Mouse (Mus musculus): ENCODE data around the gene Stac3. TPM values are rescaled to one million over a fixed set of nuclear protein-coding genes. Genes with fewer than 3 reads are reported as not detected.

Stac3 gene
- total and polyA plus RNA-seq, 3 experiments: 0.21 to 1.2 (median 0.86) TPM

- H3K4me3 ChIP-seq: no peak overlapping the region
- WGBS: 94% methylated on average over 26 of the region's 26 CpGs
- no peak overlapping the region for H3K27ac ChIP-seq
- no peaks in the 10 kb centered on the region for H3K36me3 ChIP-seq (ENCODE audit: control insufficient read depth, insufficient read depth, low read length)
- no peak for DNase-seq
- no peaks in the 10 kb centered on the region for H3K27me3 ChIP-seq (ENCODE audit: control insufficient read depth, insufficient read depth, low read length)
- TF ChIP-seq EP300 (IDR thresholded peaks at IDR 0.05; ENCODE audit: insufficient read depth, low read depth, low read length) (no peak), CTCF (IDR thresholded peaks at IDR 0.05) (no peak), POLR2A (IDR thresholded peaks at IDR 0.05; ENCODE audit: insufficient read depth, low read depth, low read length) (no peak)
- no peak overlapping the region for H3K9ac ChIP-seq (ENCODE audit: low read depth, low read length)
- intact Hi-C loops (cut with DNase I): no loop called here
- no peaks in the 10 kb centered on the region for H3K79me2 ChIP-seq (replicated peaks; ENCODE audit: control insufficient read depth, insufficient read depth, low read length)
- H3K4me1 ChIP-seq (ENCODE audit: control insufficient read depth, insufficient read depth, low read length): peaks cover 4% of the 10 kb centered on the region; the same call in 1 of the 2 replicates
Observed at GRCm38 (mm10) chr10:127519041-127519701, 17.7 kb downstream of the Stac3 start.

- 93% methylated on average over 37 of the region's 37 CpGs for WGBS
- Histone ChIP-seq H3K9ac (ENCODE audit: low read depth, low read length) (no peak overlapping the region), H3K36me3 (ENCODE audit: control insufficient read depth, insufficient read depth, low read length) (no peaks in the 10 kb centered on the region), H3K4me1 (ENCODE audit: control insufficient read depth, insufficient read depth, low read length) (peaks cover 4% of the 10 kb centered on the region; the same call in 1 of the 2 replicates), H3K27me3 (ENCODE audit: control insufficient read depth, insufficient read depth, low read length) (peaks cover 6% of the 10 kb centered on the region), H3K79me2 (replicated peaks; ENCODE audit: control insufficient read depth, insufficient read depth, low read length) (no peaks in the 10 kb centered on the region), H3K27ac (no peak overlapping the region), H3K4me3 (no peak overlapping the region)
- TF ChIP-seq EP300 (IDR thresholded peaks at IDR 0.05; ENCODE audit: insufficient read depth, low read depth, low read length) (no peak), CTCF (IDR thresholded peaks at IDR 0.05) (no peak), POLR2A (IDR thresholded peaks at IDR 0.05; ENCODE audit: insufficient read depth, low read depth, low read length) (no peak)
- no peak for DNase-seq
- intact Hi-C loops (cut with DNase I): no loop called here
Observed at GRCm38 (mm10) chr10:127519903-127520713, 18.6 kb downstream of the Stac3 start.

- Histone ChIP-seq H3K79me2 (replicated peaks; ENCODE audit: control insufficient read depth, insufficient read depth, low read length) (no peaks in the 10 kb centered on the region), H3K9ac (ENCODE audit: low read depth, low read length) (no peak overlapping the region), H3K4me3 (no peak overlapping the region), H3K27me3 (ENCODE audit: control insufficient read depth, insufficient read depth, low read length) (peaks cover 7% of the 10 kb centered on the region), H3K4me1 (ENCODE audit: control insufficient read depth, insufficient read depth, low read length) (peaks cover 4% of the 10 kb centered on the region; the same call in 1 of the 2 replicates), H3K36me3 (ENCODE audit: control insufficient read depth, insufficient read depth, low read length) (no peaks in the 10 kb centered on the region), H3K27ac (no peak overlapping the region)
- no peak for DNase-seq
- intact Hi-C loops (cut with DNase I): no loop called here
- TF ChIP-seq EP300 (IDR thresholded peaks at IDR 0.05; ENCODE audit: insufficient read depth, low read depth, low read length) (no peak), CTCF (IDR thresholded peaks at IDR 0.05) (no peak), POLR2A (IDR thresholded peaks at IDR 0.05; ENCODE audit: insufficient read depth, low read depth, low read length) (no peak)
- 82% methylated on average over 20 of the region's 20 CpGs for WGBS
Observed at GRCm38 (mm10) chr10:127520714-127521357, 19.4 kb downstream of the Stac3 start.

- intact Hi-C loops (cut with DNase I): no loop called here
- Histone ChIP-seq H3K27ac (peak overlapping the region; percentile 73), H3K79me2 (replicated peaks; ENCODE audit: control insufficient read depth, insufficient read depth, low read length) (no peaks in the 10 kb centered on the region), H3K9ac (ENCODE audit: low read depth, low read length) (peak overlapping the region; percentile 86), H3K4me3 (peak overlapping the region; percentile 94), H3K36me3 (ENCODE audit: control insufficient read depth, insufficient read depth, low read length) (no peaks in the 10 kb centered on the region), H3K4me1 (ENCODE audit: control insufficient read depth, insufficient read depth, low read length) (peaks cover 3% of the 10 kb centered on the region; the same call in 1 of the 2 replicates), H3K27me3 (ENCODE audit: control insufficient read depth, insufficient read depth, low read length) (peaks cover 13% of the 10 kb centered on the region)
- DNase-seq: no peak
- TF ChIP-seq CTCF (IDR thresholded peaks at IDR 0.05) (no peak), EP300 (IDR thresholded peaks at IDR 0.05; ENCODE audit: insufficient read depth, low read depth, low read length) (no peak), POLR2A (IDR thresholded peaks at IDR 0.05; ENCODE audit: insufficient read depth, low read depth, low read length) (no peak)
- 6% methylated on average over 12 of the region's 12 CpGs for WGBS
Observed at GRCm38 (mm10) chr10:127521611-127522080, 20.2 kb downstream of the Stac3 start.

- peaks cover 3% of the 10 kb centered on the region; the same call in 1 of the 2 replicates for H3K4me1 ChIP-seq (ENCODE audit: control insufficient read depth, insufficient read depth, low read length)
- TF ChIP-seq EP300 (IDR thresholded peaks at IDR 0.05; ENCODE audit: insufficient read depth, low read depth, low read length) (no peak), POLR2A (IDR thresholded peaks at IDR 0.05; ENCODE audit: insufficient read depth, low read depth, low read length) (peak; percentile 77)
- H3K9ac ChIP-seq (ENCODE audit: low read depth, low read length): peak within 1 kb of the TSS; percentile 86
- H3K27me3 ChIP-seq (ENCODE audit: control insufficient read depth, insufficient read depth, low read length): peaks cover 17% of the 10 kb centered on the region
- intact Hi-C loops (cut with DNase I): no loop called here
- peak within 1 kb of the TSS; percentile 73 for H3K27ac ChIP-seq
- peak within 1 kb of the TSS; percentile 94 for H3K4me3 ChIP-seq
- H3K79me2 ChIP-seq (replicated peaks; ENCODE audit: control insufficient read depth, insufficient read depth, low read length): no peaks in the 10 kb centered on the region
- H3K36me3 ChIP-seq (ENCODE audit: control insufficient read depth, insufficient read depth, low read length): no peaks in the 10 kb centered on the region
- DNase-seq: peak; percentile 81 to 83
- WGBS: under 1% methylated on average over 21 of the region's 21 CpGs
Observed at GRCm38 (mm10) chr10:127522088-127522581, 20.6 kb downstream of the Stac3 start, which contains the start of gene Shmt2. Shmt2 (minus strand) TSS chr10:127522444.
